Mouse (Mus musculus): ENCODE measurements around the gene Mapk11. TPM values are rescaled to one million over a fixed set of nuclear protein-coding genes. Genes with fewer than 3 reads are reported as not detected.

Gene Mapk11
- polyA plus RNA-seq, 1 experiment from 2014 or later: 13.3 TPM

GRCm38 (mm10) chr15:89106976-89107375, 42.5 kb downstream of the Mapk11 start:
- Histone ChIP-seq H3K36me3 (ENCODE audit: insufficient read depth) (peaks cover 99% of the 10 kb centered on the region), H3K4me3 (ENCODE audit: low read depth, low read length) (no peak overlapping the region), H3K27ac (ENCODE audit: low read depth) (no peak overlapping the region), H3K9me3 (ENCODE audit: low read depth, low read length) (no peaks in the 10 kb centered on the region), H3K27me3 (ENCODE audit: insufficient read depth, low read length) (no peaks in the 10 kb centered on the region), H3K9ac (no peak overlapping the region), H3K4me2 (no peak overlapping the region), H3K4me1 (ENCODE audit: insufficient read depth) (no peaks in the 10 kb centered on the region)
- 91% methylated on average over 1 of the region's 1 CpGs for WGBS
- DNase-seq (no peak), ATAC-seq (ENCODE audit: insufficient read depth) (no peak)
- TF ChIP-seq CTCF (IDR thresholded peaks at IDR 0.05; ENCODE audit: low read depth): no peak

DNA sequence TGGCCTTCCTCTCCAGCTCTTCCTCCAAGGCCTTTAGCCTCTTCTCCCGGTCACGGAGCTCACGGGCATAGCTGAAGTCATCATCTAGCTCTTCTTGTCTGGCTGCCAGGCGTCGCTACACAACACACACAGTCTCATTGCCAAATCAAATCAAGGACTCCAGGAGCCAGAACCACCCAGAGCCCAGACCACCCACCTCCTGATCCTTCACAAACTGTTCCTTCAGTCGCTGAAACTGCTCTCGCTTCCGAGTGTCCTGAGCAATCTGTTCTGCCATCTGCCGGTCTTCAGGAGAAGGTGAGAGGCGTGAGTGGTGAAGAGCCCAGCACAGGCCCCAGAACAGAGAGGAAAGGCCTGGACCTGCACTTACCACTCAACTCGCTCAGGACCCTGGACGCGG, 43.4 kb downstream of the Mapk11 start:
- 84% methylated on average over 13 of the region's 13 CpGs for WGBS
- peaks cover 99% of the 10 kb centered on the region for H3K36me3 ChIP-seq (ENCODE audit: insufficient read depth)
- H3K9ac ChIP-seq: no peak overlapping the region
- H3K4me3 ChIP-seq (ENCODE audit: low read depth, low read length): no peak overlapping the region
- no peaks in the 10 kb centered on the region for H3K4me1 ChIP-seq (ENCODE audit: insufficient read depth)
- ATAC-seq (ENCODE audit: insufficient read depth) (no peak), DNase-seq (no peak)
- no peak for TF ChIP-seq CTCF (IDR thresholded peaks at IDR 0.05; ENCODE audit: low read depth)
- no peak overlapping the region for H3K27ac ChIP-seq (ENCODE audit: low read depth)
- no peaks in the 10 kb centered on the region for H3K9me3 ChIP-seq (ENCODE audit: low read depth, low read length)
- no peak overlapping the region for H3K4me2 ChIP-seq
- H3K27me3 ChIP-seq (ENCODE audit: insufficient read depth, low read length): no peaks in the 10 kb centered on the region

GRCm38 (mm10) chr15:89104425-89104824, 45.0 kb downstream of the Mapk11 start:
- WGBS: 90% methylated on average over 8 of the region's 8 CpGs
- Histone ChIP-seq H3K9ac (no peak overlapping the region), H3K27me3 (ENCODE audit: insufficient read depth, low read length) (no peaks in the 10 kb centered on the region), H3K4me2 (no peak overlapping the region), H3K4me3 (ENCODE audit: low read depth, low read length) (no peak overlapping the region), H3K27ac (ENCODE audit: low read depth) (no peak overlapping the region), H3K4me1 (ENCODE audit: insufficient read depth) (no peaks in the 10 kb centered on the region), H3K36me3 (ENCODE audit: insufficient read depth) (peaks cover 99% of the 10 kb centered on the region), H3K9me3 (ENCODE audit: low read depth, low read length) (no peaks in the 10 kb centered on the region)
- DNase-seq (no peak), ATAC-seq (ENCODE audit: insufficient read depth) (no peak)
- TF ChIP-seq CTCF (IDR thresholded peaks at IDR 0.05; ENCODE audit: low read depth): no peak

- no peaks in the 10 kb centered on the region for H3K4me1 ChIP-seq (ENCODE audit: insufficient read depth)
- WGBS: 89% methylated on average over 10 of the region's 10 CpGs
- H3K27ac ChIP-seq (ENCODE audit: low read depth): no peak overlapping the region
- no peaks in the 10 kb centered on the region for H3K27me3 ChIP-seq (ENCODE audit: insufficient read depth, low read length)
- no peak for ATAC-seq (ENCODE audit: insufficient read depth)
- H3K9ac ChIP-seq: no peak overlapping the region
- H3K4me3 ChIP-seq (ENCODE audit: low read depth, low read length): no peak overlapping the region
- no peaks in the 10 kb centered on the region for H3K9me3 ChIP-seq (ENCODE audit: low read depth, low read length)
- TF ChIP-seq CTCF (IDR thresholded peaks at IDR 0.05; ENCODE audit: low read depth): no peak
- no peak overlapping the region for H3K4me2 ChIP-seq
- peaks cover 99% of the 10 kb centered on the region for H3K36me3 ChIP-seq (ENCODE audit: insufficient read depth)
- DNase-seq: no peak
Observed at GRCm38 (mm10) chr15:89103921-89104320, 45.5 kb downstream of the Mapk11 start.

DNA sequence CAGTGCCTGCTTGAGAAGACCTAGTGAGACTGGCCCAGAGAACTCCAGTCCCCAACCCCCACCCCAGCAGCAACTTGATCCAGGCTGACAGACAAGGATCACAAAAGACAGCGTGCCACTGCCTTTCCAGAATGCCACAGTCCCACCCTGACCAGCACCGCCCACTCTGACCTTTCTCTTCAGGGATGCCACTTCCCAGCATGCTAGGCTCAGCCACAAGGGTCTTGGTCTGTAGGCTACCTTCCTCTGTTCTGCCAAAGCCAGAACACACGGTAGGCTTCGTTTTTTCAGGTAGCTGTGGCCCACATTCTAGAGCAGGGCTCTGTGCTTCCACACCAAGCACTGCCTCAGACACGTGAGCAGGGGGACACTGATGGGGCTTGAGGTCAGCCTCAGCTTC, 46.8 kb downstream of the Mapk11 start:
- Histone ChIP-seq H3K9ac (no peak overlapping the region), H3K36me3 (ENCODE audit: insufficient read depth) (peaks cover 99% of the 10 kb centered on the region), H3K9me3 (ENCODE audit: low read depth, low read length) (no peaks in the 10 kb centered on the region), H3K4me1 (ENCODE audit: insufficient read depth) (no peaks in the 10 kb centered on the region), H3K27ac (ENCODE audit: low read depth) (no peak overlapping the region), H3K4me3 (ENCODE audit: low read depth, low read length) (no peak overlapping the region), H3K4me2 (no peak overlapping the region), H3K27me3 (ENCODE audit: insufficient read depth, low read length) (no peaks in the 10 kb centered on the region)
- WGBS: 81% methylated on average over 5 of the region's 5 CpGs
- TF ChIP-seq CTCF (IDR thresholded peaks at IDR 0.05; ENCODE audit: low read depth): no peak
- no peak for DNase-seq
- ATAC-seq (ENCODE audit: insufficient read depth): no peak

- Histone ChIP-seq H3K9me3 (ENCODE audit: low read depth, low read length) (no peaks in the 10 kb centered on the region), H3K4me3 (ENCODE audit: low read depth, low read length) (no peak overlapping the region), H3K27me3 (ENCODE audit: insufficient read depth, low read length) (no peaks in the 10 kb centered on the region), H3K36me3 (ENCODE audit: insufficient read depth) (peaks cover 99% of the 10 kb centered on the region), H3K4me1 (ENCODE audit: insufficient read depth) (no peaks in the 10 kb centered on the region), H3K9ac (no peak overlapping the region), H3K27ac (ENCODE audit: low read depth) (no peak overlapping the region), H3K4me2 (no peak overlapping the region)
- 92% methylated on average over 12 of the region's 12 CpGs for WGBS
- DNase-seq (no peak), ATAC-seq (ENCODE audit: insufficient read depth) (no peak)
- no peak for TF ChIP-seq CTCF (IDR thresholded peaks at IDR 0.05; ENCODE audit: low read depth)
Observed at GRCm38 (mm10) chr15:89100823-89101222, 48.6 kb downstream of the Mapk11 start.

DNA sequence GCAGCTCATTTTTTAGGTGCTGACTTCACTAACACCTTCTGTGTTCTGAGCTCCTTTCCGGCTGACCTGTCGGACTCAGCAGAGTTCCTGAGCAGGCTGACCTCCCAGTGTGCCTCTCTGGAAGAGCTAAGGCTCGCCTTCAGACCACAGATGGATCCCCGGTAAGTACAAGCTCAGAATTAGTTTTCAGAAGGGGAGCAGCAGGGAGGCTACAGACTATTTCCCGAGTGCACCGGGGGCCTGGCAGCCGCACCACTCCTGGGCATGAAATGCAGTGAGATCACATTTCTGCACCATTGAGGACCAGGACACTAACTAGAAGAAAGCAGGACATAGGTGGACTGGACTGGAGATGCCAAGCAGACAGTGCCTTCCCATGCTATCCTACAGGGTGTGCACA, 50.8 kb downstream of the Mapk11 start:
- ATAC-seq (ENCODE audit: insufficient read depth) (no peak), DNase-seq (no peak)
- no peaks in the 10 kb centered on the region for H3K4me1 ChIP-seq (ENCODE audit: insufficient read depth)
- no peak overlapping the region for H3K4me2 ChIP-seq
- no peak overlapping the region for H3K9ac ChIP-seq
- no peak for TF ChIP-seq CTCF (IDR thresholded peaks at IDR 0.05; ENCODE audit: low read depth)
- peaks cover 99% of the 10 kb centered on the region for H3K36me3 ChIP-seq (ENCODE audit: insufficient read depth)
- H3K4me3 ChIP-seq (ENCODE audit: low read depth, low read length): no peak overlapping the region
- no peak overlapping the region for H3K27ac ChIP-seq (ENCODE audit: low read depth)
- no peaks in the 10 kb centered on the region for H3K9me3 ChIP-seq (ENCODE audit: low read depth, low read length)
- WGBS: 90% methylated on average over 7 of the region's 7 CpGs
- no peaks in the 10 kb centered on the region for H3K27me3 ChIP-seq (ENCODE audit: insufficient read depth, low read length)

DNA sequence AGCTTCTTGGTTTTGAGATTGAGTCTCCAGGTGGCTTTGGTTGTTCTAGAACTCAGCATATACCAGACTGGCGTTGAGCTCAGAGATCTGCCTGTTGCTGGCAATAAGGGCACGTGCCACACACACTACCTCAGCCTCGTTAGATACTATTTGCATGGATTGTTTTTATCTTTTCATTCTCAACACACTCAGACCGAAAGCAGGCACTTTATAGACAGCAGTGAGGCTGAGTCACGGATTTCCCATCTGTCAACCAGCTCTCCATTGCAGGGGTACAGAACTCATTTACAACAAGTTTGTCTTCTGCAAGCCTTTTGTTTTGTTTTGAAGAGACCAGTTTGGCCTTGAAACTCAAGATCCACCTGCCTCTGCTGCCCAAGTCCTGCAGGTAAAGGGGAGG, 52.0 kb downstream of the Mapk11 start:
- whole genome bisulfite sequencing: 88% methylated on average over 5 of the region's 5 CpGs
- Histone ChIP-seq H3K36me3 (ENCODE audit: insufficient read depth) (peaks cover 100% of the 10 kb centered on the region), H3K4me3 (ENCODE audit: low read depth, low read length) (no peak overlapping the region)

More for the DNA sequence above, 52.0 kb downstream of the Mapk11 start:
- Histone ChIP-seq H3K9ac (no peak overlapping the region), H3K27ac (ENCODE audit: low read depth) (no peak overlapping the region), H3K9me3 (ENCODE audit: low read depth, low read length) (no peaks in the 10 kb centered on the region), H3K4me1 (ENCODE audit: insufficient read depth) (no peaks in the 10 kb centered on the region), H3K27me3 (ENCODE audit: insufficient read depth, low read length) (no peaks in the 10 kb centered on the region), H3K4me2 (no peak overlapping the region)
- TF ChIP-seq CTCF (IDR thresholded peaks at IDR 0.05; ENCODE audit: low read depth): no peak
- DNase-seq (no peak), ATAC-seq (ENCODE audit: insufficient read depth) (no peak)

Small RNA genes within 50 kb of the gene (microRNA-seq; reads per million reads assigned to microRNA genes)
- gene Mir6958 (ENCODE audit: borderline number of aligned reads) (1.4 reads per million), gene Mir7118 (ENCODE audit: borderline number of aligned reads) (0.71 reads per million)

Other genes starting within 250 kb of the Mapk11 start
- gene Ttll8, start 195.2 kb downstream of the Mapk11 start, polyA plus RNA-seq (2014; fragmentation: Nextera tagmentation; extraction: Ambion mirVana): not detected in 2 replicates
- not detected in 2 replicates for gene Mlc1, start 170.6 kb downstream of the Mapk11 start, polyA plus RNA-seq (2014; fragmentation: Nextera tagmentation; extraction: Ambion mirVana)
- 0.89 TPM in 1 of 2 replicates, not detected in the other for gene Mov10l1, start 166.7 kb downstream of the Mapk11 start, polyA plus RNA-seq (2014; fragmentation: Nextera tagmentation; extraction: Ambion mirVana)
- 0.22 and 0.34 TPM in 2 replicates for gene Panx2, start 89.9 kb downstream of the Mapk11 start, polyA plus RNA-seq (2014; fragmentation: Nextera tagmentation; extraction: Ambion mirVana)
- 48.6 and 51.6 TPM in 2 replicates for gene Trabd, start 74.5 kb downstream of the Mapk11 start, polyA plus RNA-seq (2014; fragmentation: Nextera tagmentation; extraction: Ambion mirVana)
- gene Selenoo, start 60.5 kb downstream of the Mapk11 start, polyA plus RNA-seq (2014; fragmentation: Nextera tagmentation; extraction: Ambion mirVana): 18.7 and 21.5 TPM in 2 replicates
- 18.4 and 19.8 TPM in 2 replicates for gene Tubgcp6, start 26.5 kb downstream of the Mapk11 start, polyA plus RNA-seq (2014; fragmentation: Nextera tagmentation; extraction: Ambion mirVana)
- gene Hdac10, start 20.9 kb downstream of the Mapk11 start, polyA plus RNA-seq (2014; fragmentation: Nextera tagmentation; extraction: Ambion mirVana): 18.8 and 19.7 TPM in 2 replicates
- gene Mapk12, start 8.9 kb downstream of the Mapk11 start, polyA plus RNA-seq (2014; fragmentation: Nextera tagmentation; extraction: Ambion mirVana): 11.4 and 11.9 TPM in 2 replicates
- gene Plxnb2, start 31.2 kb upstream of the Mapk11 start, polyA plus RNA-seq (2014; fragmentation: Nextera tagmentation; extraction: Ambion mirVana): 149 and 156 TPM in 2 replicates
- 9.2 and 11.0 TPM in 2 replicates for gene Dennd6b, start 46.9 kb upstream of the Mapk11 start, polyA plus RNA-seq (2014; fragmentation: Nextera tagmentation; extraction: Ambion mirVana)
- 25.6 and 27.8 TPM in 2 replicates for gene Ppp6r2, start 61.9 kb upstream of the Mapk11 start, polyA plus RNA-seq (2014; fragmentation: Nextera tagmentation; extraction: Ambion mirVana)
- gene Sbf1, start 165.7 kb upstream of the Mapk11 start, polyA plus RNA-seq (2014; fragmentation: Nextera tagmentation; extraction: Ambion mirVana): 56.5 and 71.3 TPM in 2 replicates
- 0.33 and 0.53 TPM in 2 replicates for gene Adm2, start 173.1 kb upstream of the Mapk11 start, polyA plus RNA-seq (2014; fragmentation: Nextera tagmentation; extraction: Ambion mirVana)
- not detected in 2 replicates for gene Miox, start 184.8 kb upstream of the Mapk11 start, polyA plus RNA-seq (2014; fragmentation: Nextera tagmentation; extraction: Ambion mirVana)
- gene Lmf2, start 206.0 kb upstream of the Mapk11 start, polyA plus RNA-seq (2014; fragmentation: Nextera tagmentation; extraction: Ambion mirVana): 59.1 and 63.7 TPM in 2 replicates
- gene Ncaph2, start 206.1 kb upstream of the Mapk11 start, polyA plus RNA-seq (2014; fragmentation: Nextera tagmentation; extraction: Ambion mirVana): 157 and 168 TPM in 2 replicates
- gene Sco2, start 224.2 kb upstream of the Mapk11 start, polyA plus RNA-seq (2014; fragmentation: Nextera tagmentation; extraction: Ambion mirVana): 4.5 and 7.5 TPM in 2 replicates
- 0.96 and 1.5 TPM in 2 replicates for gene Tymp, start 227.4 kb upstream of the Mapk11 start, polyA plus RNA-seq (2014; fragmentation: Nextera tagmentation; extraction: Ambion mirVana)
- gene Odf3b, start 229.7 kb upstream of the Mapk11 start, polyA plus RNA-seq (2014; fragmentation: Nextera tagmentation; extraction: Ambion mirVana): 1.1 and 1.3 TPM in 2 replicates
- gene Klhdc7b, start 235.3 kb upstream of the Mapk11 start, polyA plus RNA-seq (2014; fragmentation: Nextera tagmentation; extraction: Ambion mirVana): not detected in 2 replicates

Data from lung, embryonic 14.5 days (tissue).